Mouse (Mus musculus): Measurements from ENCODE around the gene Ampd3.

Ampd3 gene

GRCm38 (mm10) chr7:110847321-110847720 is 79.3 kb downstream of the Ampd3 start:
- DNase-seq = no peak

GRCm38 (mm10) chr7:110848371-110848770 is 80.4 kb downstream of the Ampd3 start:
- no peak for DNase-seq

- DNase-seq = no peak
These were observed 83.7 kb downstream of the Ampd3 start for GRCm38 (mm10) chr7:110851541-110852203.

- no peak for DNase-seq
These were observed 85.6 kb downstream of the Ampd3 start for GRCm38 (mm10) chr7:110853611-110854010.

- DNase-seq = no peak
These were observed 86.5 kb downstream of the Ampd3 start for GRCm38 (mm10) chr7:110854519-110854918.

GRCm38 (mm10) chr7:110854927-110855546 is 87.0 kb downstream of the Ampd3 start:
- DNase-seq = no peak

GRCm38 (mm10) chr7:110855604-110856003 is 87.6 kb downstream of the Ampd3 start:
- DNase-seq = no peak

GRCm38 (mm10) chr7:110860129-110860528 is 92.1 kb downstream of the Ampd3 start:
- DNase-seq = no peak

Data from cerebellum, adult 9-11 months (tissue).